8 mouse cellular contexts compared by ENCODE assay signal in the genomic region with DNA sequence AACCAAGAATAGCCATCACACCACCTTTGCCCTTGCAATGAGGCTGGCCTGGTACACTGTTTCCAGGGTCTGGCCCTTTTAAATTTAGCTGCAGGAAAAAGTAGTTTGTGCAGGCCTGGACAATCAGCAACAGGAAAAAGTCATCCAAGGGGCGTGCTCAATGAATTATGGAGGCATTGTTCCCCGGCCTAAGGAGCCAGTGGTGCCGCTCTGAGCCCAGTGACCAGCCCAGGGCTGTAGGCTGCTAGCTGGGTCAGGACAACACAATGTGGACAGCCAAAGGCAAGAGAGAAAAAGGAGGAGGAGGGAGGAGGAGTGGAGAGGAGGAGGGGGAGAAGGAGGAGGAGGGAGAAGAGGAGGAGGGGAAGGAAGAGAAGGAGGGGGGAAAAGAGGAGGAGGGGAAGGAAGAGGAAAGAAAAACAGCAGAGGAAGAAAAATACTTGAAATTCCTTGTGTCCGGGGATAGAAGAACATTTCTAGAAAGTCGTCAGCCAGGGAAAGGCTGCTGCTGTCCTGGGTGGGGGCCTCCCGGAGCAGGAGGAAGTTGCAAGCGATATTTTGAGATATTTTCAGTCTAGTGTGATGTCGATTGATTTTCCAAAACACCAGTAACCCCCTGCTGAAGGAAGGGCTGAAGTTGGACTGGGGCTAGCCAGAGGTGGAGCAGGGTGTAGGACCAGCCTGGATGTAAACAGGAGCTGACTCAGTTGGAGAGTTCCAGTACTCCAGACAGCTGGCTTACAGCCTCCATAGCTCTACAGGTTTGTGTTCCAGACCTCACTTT. TPM values are rescaled to one million over a fixed set of nuclear protein-coding genes. Genes with fewer than 3 reads are reported as not detected.
DNase-seq lines count a peak whose midpoint lies in the region; ATAC-seq and TF ChIP-seq lines count a peak whose summit lies in the region.

No protein-coding gene starts in this region.

- intact Hi-C loops in heart, postnatal 14 days (cut with DNase I), result no loop called here

- WGBS in midbrain, embryonic 15.5 days, result 59% methylated on average over 8 of the region's 8 CpGs
- 61% methylated on average over 8 of the region's 8 CpGs for WGBS in midbrain, embryonic 14.5 days
- WGBS in limb, embryonic 15.5 days, result 34% methylated on average over 8 of the region's 8 CpGs
- 20% methylated on average over 8 of the region's 8 CpGs for WGBS in stomach, postnatal 0 days

- H3K36me3 ChIP-seq in midbrain, embryonic 15.5 days (replicated peaks), result no peaks in the 10 kb centered on the region
- no peaks in the 10 kb centered on the region for H3K36me3 ChIP-seq in midbrain, embryonic 14.5 days (ENCODE audit: control insufficient read depth, insufficient read depth, low read length)
- no peaks in the 10 kb centered on the region for H3K36me3 ChIP-seq in limb, embryonic 15.5 days
- H3K36me3 ChIP-seq in stomach, postnatal 0 days (ENCODE audit: control insufficient read depth, insufficient read depth, low read length), result no peaks in the 10 kb centered on the region

- no peak overlapping the region for H3K4me3 ChIP-seq in midbrain, embryonic 15.5 days
- no peak overlapping the region for H3K4me3 ChIP-seq in midbrain, embryonic 14.5 days (replicated peaks; ENCODE audit: low read depth, low read length)
- no peak overlapping the region for H3K4me3 ChIP-seq in limb, embryonic 15.5 days
- no peak overlapping the region for H3K4me3 ChIP-seq in stomach, postnatal 0 days (ENCODE audit: low read depth, low read length)

- H3K4me2 ChIP-seq in midbrain, embryonic 15.5 days, result no peak overlapping the region
- no peak overlapping the region for H3K4me2 ChIP-seq in midbrain, embryonic 14.5 days (ENCODE audit: low read length)
- no peak overlapping the region for H3K4me2 ChIP-seq in limb, embryonic 15.5 days
- H3K4me2 ChIP-seq in stomach, postnatal 0 days (replicated peaks; ENCODE audit: low read depth), result peak overlapping the region; percentile 20; the same call in 1 of the 2 replicates

- no peak for TF ChIP-seq EP300 in stomach, postnatal 0 days (optimal IDR thresholded peaks at IDR 0.05)

- TF ChIP-seq CTCF in stomach, postnatal 0 days (IDR thresholded peaks at IDR 0.05; ENCODE audit: low read depth), result no peak

- H3K9me3 ChIP-seq in midbrain, embryonic 15.5 days, result no peaks in the 10 kb centered on the region
- H3K9me3 ChIP-seq in midbrain, embryonic 14.5 days (ENCODE audit: control insufficient read depth, low read length), result no peaks in the 10 kb centered on the region
- H3K9me3 ChIP-seq in limb, embryonic 15.5 days, result no peaks in the 10 kb centered on the region
- H3K9me3 ChIP-seq in stomach, postnatal 0 days (ENCODE audit: control insufficient read depth, low read length), result no peaks in the 10 kb centered on the region

- DNase-seq in midbrain, embryonic 14.5 days, result no peak
- peak; percentile 54 to 62 for DNase-seq in heart, postnatal 14 days
- no peak for DNase-seq in stomach, postnatal 0 days (ENCODE audit: low spot score)
- DNase-seq in cerebellum, postnatal 10 days, result no peak

- H3K4me1 ChIP-seq in midbrain, embryonic 15.5 days, result no peaks in the 10 kb centered on the region; the same call in 1 of the 2 replicates
- no peaks in the 10 kb centered on the region for H3K4me1 ChIP-seq in midbrain, embryonic 14.5 days (ENCODE audit: control insufficient read depth, insufficient read depth, low read length)
- H3K4me1 ChIP-seq in limb, embryonic 15.5 days, result peaks cover 10% of the 10 kb centered on the region; the same call in 1 of the 2 replicates
- H3K4me1 ChIP-seq in stomach, postnatal 0 days (replicated peaks; ENCODE audit: control insufficient read depth, insufficient read depth), result no peaks in the 10 kb centered on the region

- H3K9ac ChIP-seq in midbrain, embryonic 15.5 days, result no peak overlapping the region
- H3K9ac ChIP-seq in midbrain, embryonic 14.5 days (replicated peaks; ENCODE audit: low read length), result no peak overlapping the region
- H3K9ac ChIP-seq in limb, embryonic 15.5 days, result no peak overlapping the region
- no peak overlapping the region for H3K9ac ChIP-seq in stomach, postnatal 0 days (ENCODE audit: low read length)

- no peak for ATAC-seq in midbrain, embryonic 15.5 days (replicated peaks)
- ATAC-seq in midbrain, embryonic 14.5 days (ENCODE audit: low FRiP score, low TSS enrichment), result no peak
- no peak for ATAC-seq in limb, embryonic 15.5 days (ENCODE audit: insufficient number of reproducible peaks, low FRiP score, low TSS enrichment, low read depth)
- ATAC-seq in stomach, postnatal 0 days (ENCODE audit: low FRiP score, low TSS enrichment), result no peak; the same call in 1 of the 2 replicates
- no peak for ATAC-seq in monocyte, adult 5-6 weeks (replicated peaks; ENCODE audit: insufficient number of reproducible peaks, low FRiP score, low TSS enrichment, poor library complexity, severe bottlenecking)
- no peak for ATAC-seq in CD4-positive, CD25-positive, alpha-beta regulatory T cell, adult 4 months

- no peaks in the 10 kb centered on the region for H3K27me3 ChIP-seq in midbrain, embryonic 15.5 days (replicated peaks)
- no peaks in the 10 kb centered on the region for H3K27me3 ChIP-seq in midbrain, embryonic 14.5 days (ENCODE audit: control insufficient read depth, insufficient read depth, low read length)
- H3K27me3 ChIP-seq in limb, embryonic 15.5 days, result no peaks in the 10 kb centered on the region
- no peaks in the 10 kb centered on the region for H3K27me3 ChIP-seq in stomach, postnatal 0 days (ENCODE audit: control insufficient read depth, insufficient read depth, low read length)

- H3K27ac ChIP-seq in midbrain, embryonic 15.5 days, result peak overlapping the region; percentile 8; the same call in 1 of the 2 replicates
- H3K27ac ChIP-seq in midbrain, embryonic 14.5 days (replicated peaks; ENCODE audit: low read depth, low read length), result no peak overlapping the region
- peak overlapping the region; percentile 28; the same call in 1 of the 2 replicates for H3K27ac ChIP-seq in limb, embryonic 15.5 days
- peak overlapping the region; percentile 65 for H3K27ac ChIP-seq in stomach, postnatal 0 days (replicated peaks)

RNA-seq across cellular contexts. Expression of a gene that starts 18.5 kb away (rescaled TPM):
- polyA plus RNA-seq in midbrain, embryonic 15.5 days (2015; fragmentation: Nextera tagmentation; extraction: Ambion mirVana), result 10.2 and 10.4 TPM in 2 replicates
- polyA plus RNA-seq in midbrain, embryonic 14.5 days (2014; fragmentation: Nextera tagmentation; extraction: Ambion mirVana), result 6.0 and 7.2 TPM in 2 replicates
- 10 to 100 TPM; 31.9 to 32.4 TPM for total RNA-seq in heart, postnatal 14 days (2021)
- 10.2 and 10.3 TPM in 2 replicates for polyA plus RNA-seq in limb, embryonic 15.5 days (2015; fragmentation: Nextera tagmentation; extraction: Ambion mirVana)
- 2.5 and 2.7 TPM in 2 replicates for polyA plus RNA-seq in stomach, postnatal 0 days (2015; fragmentation: Nextera tagmentation; extraction: Ambion mirVana)
- 0.10 to 0.21 TPM in 2 of 3 replicates, not detected in the other for total RNA-seq in monocyte, adult 5-6 weeks (2017)
- polyA plus RNA-seq in CD4-positive, CD25-positive, alpha-beta regulatory T cell, adult 4 months (2017; shearing (Covaris generic)), result under 1 TPM in 1 of 2 experiments, not detected in 1; 0.08 TPM

RNA-seq across cellular contexts. Expression of a gene that starts 57.6 kb away (rescaled TPM):
- polyA plus RNA-seq in midbrain, embryonic 15.5 days (2015; fragmentation: Nextera tagmentation; extraction: Ambion mirVana), result 1.3 and 1.9 TPM in 2 replicates
- polyA plus RNA-seq in midbrain, embryonic 14.5 days (2014; fragmentation: Nextera tagmentation; extraction: Ambion mirVana), result 1.1 and 1.7 TPM in 2 replicates
- under 1 TPM; 0.76 to 0.93 TPM for total RNA-seq in heart, postnatal 14 days (2021)
- polyA plus RNA-seq in limb, embryonic 15.5 days (2015; fragmentation: Nextera tagmentation; extraction: Ambion mirVana), result 0.14 and 0.41 TPM in 2 replicates
- 0.05 and 0.06 TPM in 2 replicates for polyA plus RNA-seq in stomach, postnatal 0 days (2015; fragmentation: Nextera tagmentation; extraction: Ambion mirVana)
- 0.43 to 2.3 TPM in 2 of 3 replicates, not detected in the other for total RNA-seq in monocyte, adult 5-6 weeks (2017)
- 1 to 10 TPM in 1 of 2 experiments, under 1 TPM in 1; 0.20 to 1.1 TPM for polyA plus RNA-seq in CD4-positive, CD25-positive, alpha-beta regulatory T cell, adult 4 months (2017; shearing (Covaris generic))

Comparison
In these comparisons a context has a peak if more than half of its experiments do, and no peak if none do; other contexts are left out.
1. DNase-seq: peak in heart, postnatal 14 days (2 of 2); none in midbrain, embryonic 14.5 days (single experiment), stomach, postnatal 0 days (single experiment) and cerebellum, postnatal 10 days (0 of 2).